Mouse (Mus musculus) kidney, embryonic 16.5 days (tissue): Measurements from ENCODE around the gene Pknox1. TPM values are rescaled to one million over a fixed set of nuclear protein-coding genes. Genes with fewer than 3 reads are reported as not detected.
"Not testable (repeated sequence)": the region's sequence is repeated elsewhere in the genome, so short reads cannot be mapped to it uniquely, and the experiment has no call there.

Source experiments
- ATAC-seq: fragments of 200-750 bp; cut with Nextera tagmentation; 2 replicates; pipeline ENCODE4 v1.8.0; 2017; ENCODE audit warnings: moderate TSS enrichment; ENCODE audit not compliant: low FRiP score, low TSS enrichment
- H3K27ac ChIP-seq: fragments of 300-500 bp; sonication (generic); 2 replicates; pipeline ENCODE4 v1.5.1; 2014; ENCODE audit warnings: low read length
- H3K27me3 ChIP-seq: fragments of 300-500 bp; sonication (generic); 2 replicates; pipeline ENCODE4 v1.6.1; 2014; ENCODE audit warnings: low read length, control low read depth, mixed read lengths; ENCODE audit not compliant: insufficient read depth
- H3K36me3 ChIP-seq: fragments of 300-500 bp; sonication (generic); 2 replicates; pipeline ENCODE4 v1.6.1; 2014; ENCODE audit warnings: low read length, control low read depth, mixed read lengths; ENCODE audit not compliant: insufficient read depth
- H3K4me1 ChIP-seq: fragments of 300-500 bp; sonication (generic); 2 replicates; pipeline ENCODE4 v1.6.1; 2014; ENCODE audit warnings: low read length, control low read depth, mixed read lengths; ENCODE audit not compliant: insufficient read depth
- H3K4me2 ChIP-seq: fragments of 300-500 bp; sonication (generic); replicated peaks from 2 replicates; pipeline ENCODE4 v1.6.1; 2014; ENCODE audit warnings: low read depth, low read length
- H3K4me3 ChIP-seq: fragments of 300-500 bp; sonication (generic); 2 replicates; pipeline ENCODE4 v1.5.1; 2014; ENCODE audit warnings: mild to moderate bottlenecking, low read length
- H3K9ac ChIP-seq: fragments of 300-500 bp; sonication (generic); replicated peaks from 2 replicates; pipeline ENCODE4 v1.6.1; 2014; ENCODE audit warnings: low read length
- H3K9me3 ChIP-seq: fragments of 300-500 bp; sonication (generic); 2 replicates; pipeline ENCODE4 v1.6.1; 2016; ENCODE audit warnings: low read length, control low read depth
- WGBS: fragments of 180-500 bp; shearing (Covaris S2); extraction: QIAGEN DNeasy Blood & Tissue Kit; methylation state at CpG from one replicate; pipeline ENCODE4 v1.1.7; 2014; 5-methylcytosine and 5-hydroxymethylcytosine counted together
- polyA plus RNA-seq: library from polyadenylated mRNA; unstranded; fragments of >200 nt; fragmentation: Nextera tagmentation; extraction: Ambion mirVana; gene quantifications from 2 replicates; pipeline ENCODE4 v1.2.1, GENCODE M21; 2015

The Pknox1 gene
- polyA plus RNA-seq, 1 experiment from 2014 or later, result 38.2 TPM

DNA sequence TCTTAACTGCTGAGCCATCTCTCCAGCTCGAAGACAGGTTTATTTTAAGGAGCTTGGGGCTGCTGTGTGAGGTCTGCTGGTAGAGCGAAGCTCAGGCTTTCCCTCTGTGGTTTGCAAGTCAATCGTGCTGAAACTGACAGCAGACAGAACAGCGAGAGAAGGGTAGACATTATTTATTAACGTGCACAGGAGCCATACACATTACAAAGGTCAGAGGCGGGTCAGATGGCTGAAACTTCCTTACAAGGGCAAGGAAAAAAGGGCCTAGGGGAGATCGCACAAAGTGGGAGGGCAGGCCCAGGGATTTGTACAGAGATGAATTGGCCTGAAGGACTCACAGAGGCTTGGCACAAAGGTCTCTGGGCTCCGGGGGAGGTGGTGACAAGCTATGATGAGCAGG lies 15.1 kb upstream of the Pknox1 start:
- peak overlapping the region; percentile 67 for H3K27ac ChIP-seq
- no peaks in the 10 kb centered on the region for H3K27me3 ChIP-seq
- no peak overlapping the region for H3K4me2 ChIP-seq
- no peaks in the 10 kb centered on the region for H3K36me3 ChIP-seq
- 0 out of 2 replicates have a peak, but pooled peaks cover 5% of the 10 kb centered on the region for H3K4me1 ChIP-seq
- peaks cover 5% of the 10 kb centered on the region for H3K9me3 ChIP-seq
- no peak overlapping the region; the same call in 1 of the 2 replicates for H3K9ac ChIP-seq
- peak; percentile 84 for ATAC-seq
- no peak overlapping the region for H3K4me3 ChIP-seq
- 24% methylated on average over 8 of the region's 8 CpGs for WGBS

DNA sequence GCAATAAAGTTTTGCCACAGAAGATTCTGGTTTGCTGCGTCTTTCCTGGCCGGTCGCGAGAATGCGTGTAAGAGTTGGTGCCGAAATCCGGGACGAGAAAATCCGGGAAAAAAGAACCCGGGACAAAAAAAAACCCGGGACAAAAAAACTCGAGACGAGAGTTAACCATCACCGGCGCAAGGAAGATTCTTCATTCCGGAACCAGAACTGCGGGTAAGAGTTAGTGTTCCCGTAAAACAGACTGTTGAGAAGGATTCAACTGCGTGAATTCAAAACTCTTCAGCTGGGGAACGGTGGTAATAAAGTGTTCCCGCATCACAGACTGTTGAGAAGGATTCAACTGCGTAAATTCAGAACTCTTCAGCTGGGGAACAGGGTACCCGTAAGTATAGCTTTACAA lies 11.9 kb upstream of the Pknox1 start:
- WGBS, result 95% methylated on average over 23 of the region's 23 CpGs
- not testable (repeated sequence) for H3K9me3 ChIP-seq, H3K27me3 ChIP-seq, H3K27ac ChIP-seq, H3K4me3 ChIP-seq, H3K36me3 ChIP-seq, H3K4me2 ChIP-seq, H3K9ac ChIP-seq, ATAC-seq
- H3K4me1 ChIP-seq, result peaks cover 11% of the 10 kb centered on the region

DNA sequence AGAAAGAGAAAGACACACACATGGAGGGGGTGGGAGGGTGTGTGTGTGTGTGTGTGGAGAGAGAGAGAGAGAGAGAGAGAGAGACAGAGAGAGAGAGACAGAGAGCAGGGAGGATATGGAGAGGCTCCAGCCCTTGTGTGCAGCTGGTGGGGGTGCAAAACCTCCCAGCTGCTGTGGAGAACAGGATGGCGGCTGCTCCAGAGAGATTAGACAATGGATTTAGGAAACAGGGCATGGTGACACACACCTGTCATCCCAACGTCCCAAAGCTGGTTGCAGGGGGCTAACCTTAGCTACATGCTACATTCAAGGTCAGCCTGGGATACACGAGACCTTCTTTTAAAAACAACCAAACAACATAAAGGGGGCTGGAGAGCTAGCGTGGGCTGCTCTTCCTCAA lies 8.3 kb upstream of the Pknox1 start:
- no peak overlapping the region for H3K9ac ChIP-seq
- no peak overlapping the region for H3K4me3 ChIP-seq
- no peaks in the 10 kb centered on the region for H3K27me3 ChIP-seq
- H3K27ac ChIP-seq, result no peak overlapping the region
- no peak for ATAC-seq
- H3K9me3 ChIP-seq, result no peaks in the 10 kb centered on the region
- H3K4me1 ChIP-seq, result peaks cover 15% of the 10 kb centered on the region
- H3K4me2 ChIP-seq, result no peak overlapping the region
- WGBS, result 71% methylated on average over 4 of the region's 4 CpGs
- H3K36me3 ChIP-seq, result no peaks in the 10 kb centered on the region

DNA sequence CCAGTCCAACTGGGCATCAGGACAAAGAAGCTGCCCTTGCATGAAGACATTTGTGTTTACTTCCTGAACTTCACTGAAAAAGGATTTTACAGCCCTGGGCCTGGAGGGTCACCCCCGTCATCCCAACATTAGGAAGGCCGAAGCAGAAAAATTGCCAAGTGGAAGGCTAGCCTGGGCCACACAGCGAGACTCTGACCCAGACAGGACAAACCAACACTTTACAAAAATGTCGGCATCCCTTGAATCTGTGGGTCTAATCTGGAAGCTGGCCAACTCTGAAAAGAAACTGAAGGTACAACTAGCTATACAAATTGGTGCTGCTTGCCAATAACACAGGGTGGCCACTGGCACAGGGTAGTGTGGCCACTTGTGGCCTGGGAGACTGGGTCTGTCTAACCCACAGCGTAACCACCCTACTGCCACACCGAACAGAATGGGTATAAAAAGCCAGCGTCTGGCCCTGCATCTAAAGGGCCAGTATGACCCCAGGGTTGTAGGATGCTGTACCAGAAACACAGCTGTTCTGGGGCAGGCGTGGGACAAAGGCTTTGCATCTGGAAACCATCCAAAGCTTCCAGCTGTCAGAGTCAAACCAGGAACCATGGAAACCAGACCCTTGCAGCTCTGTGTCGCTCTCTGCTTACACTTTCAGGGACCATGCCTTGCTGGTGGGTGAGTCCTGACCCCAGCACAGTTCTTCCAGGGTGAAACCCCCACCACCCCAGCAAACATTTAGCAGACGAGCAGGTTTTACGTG lies 7.2 kb upstream of the Pknox1 start:
- no peaks in the 10 kb centered on the region for H3K9me3 ChIP-seq
- no peak overlapping the region for H3K4me2 ChIP-seq
- no peaks in the 10 kb centered on the region for H3K36me3 ChIP-seq
- no peak overlapping the region for H3K4me3 ChIP-seq
- ATAC-seq, result peak; percentile 80
- no peaks in the 10 kb centered on the region for H3K27me3 ChIP-seq
- H3K27ac ChIP-seq, result peak overlapping the region; percentile 48; the same call in 1 of the 2 replicates
- H3K4me1 ChIP-seq, result peaks cover 15% of the 10 kb centered on the region
- WGBS, result 49% methylated on average over 11 of the region's 11 CpGs
- 0 out of 2 replicates have a peak overlapping the region, but pooled peaks have one; percentile 6 for H3K9ac ChIP-seq

DNA sequence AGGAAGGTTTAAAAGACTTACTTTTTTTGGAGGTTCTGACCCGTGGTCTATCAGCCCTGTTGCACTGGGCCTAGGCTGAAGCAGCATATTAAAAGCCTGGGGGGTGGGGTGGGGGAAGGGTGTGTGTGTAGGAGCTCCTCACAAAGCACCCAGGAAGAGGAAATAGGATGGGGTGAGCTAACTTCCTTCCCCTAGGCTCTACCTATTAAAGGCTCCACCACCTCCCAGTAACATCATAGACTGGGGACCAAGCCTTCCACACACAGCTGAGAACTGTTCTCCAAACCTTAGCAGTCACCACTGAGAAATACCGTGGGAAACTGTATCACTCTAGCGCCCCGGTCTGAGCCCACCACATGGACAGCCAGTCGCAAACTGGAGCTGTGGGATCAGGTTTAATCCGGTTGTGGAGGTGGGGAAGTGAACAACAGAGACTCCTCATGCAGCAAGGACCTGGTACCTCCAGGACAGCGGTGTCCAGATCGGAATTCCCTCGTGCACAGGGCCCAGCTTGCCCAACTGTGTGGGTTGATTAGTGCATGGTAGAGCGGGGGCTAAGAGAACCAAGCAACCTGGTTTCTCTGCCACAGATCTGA lies 6.5 kb upstream of the Pknox1 start:
- peaks cover 15% of the 10 kb centered on the region for H3K4me1 ChIP-seq
- no peak overlapping the region for H3K4me2 ChIP-seq
- peak; percentile 33; the same call in 1 of the 2 replicates for ATAC-seq
- no peaks in the 10 kb centered on the region for H3K36me3 ChIP-seq
- H3K9me3 ChIP-seq, result no peaks in the 10 kb centered on the region
- H3K27me3 ChIP-seq, result no peaks in the 10 kb centered on the region
- H3K9ac ChIP-seq, result peak overlapping the region; percentile 6; the same call in 1 of the 2 replicates
- 58% methylated on average over 10 of the region's 10 CpGs for WGBS
- no peak overlapping the region for H3K4me3 ChIP-seq
- peak overlapping the region; percentile 48; the same call in 1 of the 2 replicates for H3K27ac ChIP-seq

DNA sequence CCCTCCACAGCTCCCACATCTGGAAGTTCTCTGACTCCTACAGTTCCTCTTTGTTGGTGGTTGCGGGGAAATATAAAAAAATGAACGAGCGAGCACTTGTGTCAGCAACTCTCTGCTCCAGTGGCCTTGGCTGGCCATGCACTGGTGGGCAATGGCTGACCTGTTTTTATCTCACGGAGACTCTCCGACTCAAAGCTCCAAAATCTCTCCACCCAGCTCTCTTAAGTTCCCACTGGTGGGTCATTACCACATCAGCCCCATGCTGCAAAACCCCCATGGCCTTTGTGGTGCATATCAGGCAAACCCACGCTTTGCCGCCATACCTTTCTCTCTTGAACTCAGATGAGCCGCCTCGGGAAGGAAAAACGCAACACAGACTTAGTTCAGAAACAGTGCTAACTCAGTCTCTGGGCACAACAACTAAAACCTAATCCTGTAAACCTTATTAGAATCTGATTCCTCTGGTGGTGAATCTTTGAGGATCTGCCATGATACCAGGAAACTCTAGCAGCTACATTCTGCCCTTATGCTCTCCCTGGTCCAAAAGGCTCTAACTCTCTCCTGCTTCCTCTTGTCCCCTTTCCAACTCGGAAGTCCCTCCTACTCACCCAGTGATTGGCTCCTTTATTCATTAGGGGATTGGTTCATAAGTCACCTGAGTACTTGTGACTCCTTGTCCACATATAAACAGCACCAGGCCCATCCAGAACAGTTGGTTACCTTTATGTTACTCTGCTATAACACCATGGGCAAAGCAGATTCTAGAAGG lies 5.3 kb upstream of the Pknox1 start:
- Histone ChIP-seq H3K36me3 (no peaks in the 10 kb centered on the region), H3K9me3 (no peaks in the 10 kb centered on the region), H3K9ac (no peak overlapping the region), H3K4me3 (no peak overlapping the region), H3K4me2 (no peak overlapping the region), H3K27me3 (no peaks in the 10 kb centered on the region), H3K4me1 (peaks cover 21% of the 10 kb centered on the region), H3K27ac (no peak overlapping the region)
- WGBS, result 81% methylated on average over 11 of the region's 11 CpGs
- no peak for ATAC-seq

DNA sequence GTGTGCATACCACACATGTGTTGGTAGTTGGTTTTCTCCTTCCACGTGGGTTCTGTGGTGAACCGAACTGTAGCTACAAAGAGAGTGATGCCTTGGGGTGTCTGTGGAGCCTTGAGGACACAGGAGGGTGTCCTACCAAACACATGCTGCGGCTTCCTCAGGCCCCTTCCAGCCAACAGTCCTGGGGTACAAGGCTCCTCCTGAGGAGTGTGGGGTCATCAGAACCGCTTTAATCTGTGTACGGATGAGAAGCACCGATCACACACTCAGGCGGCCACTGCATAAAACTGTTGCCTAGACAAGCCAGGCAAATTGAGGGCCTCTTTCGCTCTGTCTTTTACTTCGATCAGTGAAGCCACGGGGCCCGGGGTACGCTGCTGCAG lies 911 bp upstream of the Pknox1 start:
- peak overlapping the region; percentile 91 for H3K27ac ChIP-seq
- no peaks in the 10 kb centered on the region for H3K9me3 ChIP-seq
- ATAC-seq, result 0 out of 2 replicates have a peak, but pooled peaks have one; percentile 0
- H3K4me1 ChIP-seq, result peaks cover 31% of the 10 kb centered on the region
- H3K9ac ChIP-seq, result peak overlapping the region; percentile 79
- H3K4me2 ChIP-seq, result peak overlapping the region; percentile 72
- WGBS, result 16% methylated on average over 12 of the region's 12 CpGs
- H3K36me3 ChIP-seq, result no peaks in the 10 kb centered on the region
- peak overlapping the region; percentile 55 for H3K4me3 ChIP-seq
- H3K27me3 ChIP-seq, result no peaks in the 10 kb centered on the region

DNA sequence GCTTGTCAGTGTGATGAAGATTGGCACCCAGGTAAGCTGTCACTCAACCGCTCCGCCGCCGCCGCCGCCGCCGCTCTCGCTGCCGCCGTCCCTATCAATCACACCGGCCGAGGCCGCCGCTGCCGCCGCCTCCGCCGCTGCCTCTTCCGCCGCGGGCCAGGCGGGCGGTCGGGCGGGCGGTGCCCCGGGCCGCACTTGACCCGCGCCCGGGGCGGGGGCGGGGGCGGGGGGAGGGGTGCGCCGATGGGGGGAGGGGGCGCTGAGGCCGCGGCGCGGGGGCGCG lies 265 bp downstream of the Pknox1 start:
- ATAC-seq, result no peak
- H3K27ac ChIP-seq, result peak overlapping the region; percentile 96
- WGBS, result 1% methylated on average over 22 of the region's 44 CpGs
- peak overlapping the region; percentile 83 for H3K9ac ChIP-seq
- no peaks in the 10 kb centered on the region for H3K9me3 ChIP-seq
- no peaks in the 10 kb centered on the region for H3K27me3 ChIP-seq
- H3K4me3 ChIP-seq, result peak overlapping the region; percentile 64
- H3K4me2 ChIP-seq, result peak overlapping the region; percentile 78
- peaks cover 36% of the 10 kb centered on the region for H3K4me1 ChIP-seq
- peaks cover 4% of the 10 kb centered on the region; the same call in 1 of the 2 replicates for H3K36me3 ChIP-seq

DNA sequence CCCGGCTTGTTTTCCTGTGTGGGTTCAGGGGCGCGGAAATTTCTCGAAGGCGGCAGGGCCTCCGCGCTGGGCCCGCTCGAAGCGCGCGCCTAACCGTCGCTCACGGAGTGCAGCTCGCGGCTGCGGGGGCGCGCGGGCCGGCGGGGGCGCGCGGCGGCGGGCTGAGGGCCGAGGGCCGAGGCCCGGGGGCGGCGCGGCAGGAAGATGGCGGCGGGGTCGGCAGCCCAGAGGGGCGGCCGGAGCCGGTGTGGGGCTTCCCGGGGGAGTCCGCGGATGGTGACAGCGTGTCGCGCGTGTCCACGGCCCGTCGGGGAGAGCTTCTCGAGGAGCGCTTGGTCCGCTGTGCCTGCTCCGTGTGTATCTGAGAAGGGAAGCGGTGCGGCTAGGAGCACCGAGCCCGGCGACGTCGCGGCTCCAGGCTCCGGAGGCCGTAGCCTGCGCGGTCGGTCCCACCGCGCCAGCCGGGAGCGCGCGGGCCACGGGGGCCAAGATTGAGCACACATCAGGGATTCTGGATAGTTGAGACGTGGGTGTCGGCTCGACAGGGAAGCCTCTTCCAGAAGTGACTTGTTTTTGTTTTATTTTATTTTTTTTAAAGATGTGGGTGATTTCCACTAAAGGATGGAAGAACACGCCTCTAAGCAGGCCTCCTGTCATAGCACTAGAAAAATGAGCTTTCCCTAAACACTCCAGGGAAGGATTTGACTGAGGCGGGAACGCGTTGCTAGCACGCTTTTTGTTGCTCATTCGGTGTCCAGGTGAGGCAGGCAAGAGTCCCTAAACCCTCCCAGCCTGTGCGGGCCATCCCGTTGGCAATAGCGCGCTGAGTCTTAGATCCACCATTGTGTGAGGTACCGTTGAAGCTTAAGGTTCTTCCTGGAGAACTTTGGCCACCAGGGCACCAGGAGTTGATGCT lies 865 bp downstream of the Pknox1 start:
- Histone ChIP-seq H3K9ac (peak overlapping the region; percentile 83), H3K27me3 (no peaks in the 10 kb centered on the region), H3K27ac (peak overlapping the region; percentile 96), H3K4me3 (peak overlapping the region; percentile 64), H3K4me2 (peak overlapping the region; percentile 78), H3K36me3 (peaks cover 4% of the 10 kb centered on the region; the same call in 1 of the 2 replicates), H3K9me3 (no peaks in the 10 kb centered on the region), H3K4me1 (peaks cover 36% of the 10 kb centered on the region)
- WGBS, result under 1% methylated on average over 74 of the region's 88 CpGs
- peak; percentile 50 for ATAC-seq
